Mouse (Mus musculus): ENCODE data around the gene Rpa3. TPM values are rescaled to one million over a fixed set of nuclear protein-coding genes. Genes with fewer than 3 reads are reported as not detected.

Rpa3 gene
- 78.5 and 83.2 TPM in 2 replicates for polyA plus RNA-seq (2015; fragmentation: Nextera tagmentation; extraction: Ambion mirVana)

GRCm38 (mm10) chr6:8259004-8259666 is at the start of gene Rpa3, which contains the start of the genes Umad1 and Gm45062:
Rpa3 (minus strand) TSS chr6:8259173.
Umad1 (plus strand) TSS chr6:8259288.
Gm45062 (plus strand) TSS chr6:8259450.
- 0 out of 2 replicates have a peak, but pooled peaks cover 5% of the 10 kb centered on the region for H3K36me3 ChIP-seq (ENCODE audit: control insufficient read depth, insufficient read depth)
- WGBS: under 1% methylated on average over 64 of the region's 64 CpGs
- TF ChIP-seq CTCF (IDR thresholded peaks at IDR 0.05; ENCODE audit: low read depth): no peak
- peak within 1 kb of the TSS; percentile 90 for H3K4me2 ChIP-seq (replicated peaks; ENCODE audit: low read depth)
- no peaks in the 10 kb centered on the region for H3K9me3 ChIP-seq (ENCODE audit: control insufficient read depth)
- ATAC-seq: peak; percentile 100
- no peaks in the 10 kb centered on the region for H3K27me3 ChIP-seq (replicated peaks; ENCODE audit: control insufficient read depth, insufficient read depth, low read length)
- peak within 1 kb of the TSS; percentile 81 for H3K9ac ChIP-seq (ENCODE audit: low read depth, low read length)
- peak within 1 kb of the TSS; percentile 82 for H3K27ac ChIP-seq (ENCODE audit: low read depth, low read length)
- no peaks in the 10 kb centered on the region for H3K4me1 ChIP-seq (replicated peaks; ENCODE audit: control insufficient read depth, insufficient read depth, low read length)
- H3K4me3 ChIP-seq (ENCODE audit: low read depth, low read length): peak within 1 kb of the TSS; percentile 93

GRCm38 (mm10) chr6:8307878-8308775 is 49.2 kb upstream of the Rpa3 start:
- no peaks in the 10 kb centered on the region for H3K27me3 ChIP-seq (replicated peaks; ENCODE audit: control insufficient read depth, insufficient read depth, low read length)
- no peak overlapping the region for H3K27ac ChIP-seq (ENCODE audit: low read depth, low read length)
- H3K4me3 ChIP-seq (ENCODE audit: low read depth, low read length): no peak overlapping the region
- WGBS: 80% methylated on average over 6 of the region's 6 CpGs
- no peaks in the 10 kb centered on the region for H3K4me1 ChIP-seq (replicated peaks; ENCODE audit: control insufficient read depth, insufficient read depth, low read length)
- no peaks in the 10 kb centered on the region for H3K9me3 ChIP-seq (ENCODE audit: control insufficient read depth)
- H3K36me3 ChIP-seq (ENCODE audit: control insufficient read depth, insufficient read depth): no peaks in the 10 kb centered on the region
- H3K4me2 ChIP-seq (replicated peaks; ENCODE audit: low read depth): no peak overlapping the region
- no peak overlapping the region for H3K9ac ChIP-seq (ENCODE audit: low read depth, low read length)
- ATAC-seq: no peak
- no peak for TF ChIP-seq CTCF (IDR thresholded peaks at IDR 0.05; ENCODE audit: low read depth)

- no peak overlapping the region for H3K9ac ChIP-seq (ENCODE audit: low read depth, low read length)
- no peak for ATAC-seq
- no peak overlapping the region for H3K4me2 ChIP-seq (replicated peaks; ENCODE audit: low read depth)
- no peak overlapping the region for H3K4me3 ChIP-seq (ENCODE audit: low read depth, low read length)
- WGBS: 80% methylated on average over 6 of the region's 6 CpGs
- H3K36me3 ChIP-seq (ENCODE audit: control insufficient read depth, insufficient read depth): no peaks in the 10 kb centered on the region
- H3K4me1 ChIP-seq (replicated peaks; ENCODE audit: control insufficient read depth, insufficient read depth, low read length): no peaks in the 10 kb centered on the region
- H3K27ac ChIP-seq (ENCODE audit: low read depth, low read length): no peak overlapping the region
- no peaks in the 10 kb centered on the region for H3K27me3 ChIP-seq (replicated peaks; ENCODE audit: control insufficient read depth, insufficient read depth, low read length)
- H3K9me3 ChIP-seq (ENCODE audit: control insufficient read depth): no peaks in the 10 kb centered on the region
- TF ChIP-seq CTCF (IDR thresholded peaks at IDR 0.05; ENCODE audit: low read depth): no peak
Measured at GRCm38 (mm10) chr6:8299066-8299863, 40.3 kb upstream of the Rpa3 start.

GRCm38 (mm10) chr6:8294048-8294784 is 35.2 kb upstream of the Rpa3 start:
- 84% methylated on average over 4 of the region's 4 CpGs for WGBS

GRCm38 (mm10) chr6:8288755-8289580 is 30.0 kb upstream of the Rpa3 start:
- ATAC-seq: no peak
- no peaks in the 10 kb centered on the region for H3K4me1 ChIP-seq (replicated peaks; ENCODE audit: control insufficient read depth, insufficient read depth, low read length)
- H3K4me2 ChIP-seq (replicated peaks; ENCODE audit: low read depth): no peak overlapping the region
- no peak overlapping the region for H3K4me3 ChIP-seq (ENCODE audit: low read depth, low read length)
- no peak for TF ChIP-seq CTCF (IDR thresholded peaks at IDR 0.05; ENCODE audit: low read depth)
- H3K27ac ChIP-seq (ENCODE audit: low read depth, low read length): no peak overlapping the region
- H3K36me3 ChIP-seq (ENCODE audit: control insufficient read depth, insufficient read depth): no peaks in the 10 kb centered on the region
- H3K9me3 ChIP-seq (ENCODE audit: control insufficient read depth): no peaks in the 10 kb centered on the region
- H3K9ac ChIP-seq (ENCODE audit: low read depth, low read length): no peak overlapping the region
- no peaks in the 10 kb centered on the region for H3K27me3 ChIP-seq (replicated peaks; ENCODE audit: control insufficient read depth, insufficient read depth, low read length)
- WGBS: 88% methylated on average over 4 of the region's 4 CpGs

More at GRCm38 (mm10) chr6:8294048-8294784, 35.2 kb upstream of the Rpa3 start:
- no peaks in the 10 kb centered on the region for H3K36me3 ChIP-seq (ENCODE audit: control insufficient read depth, insufficient read depth)
- H3K4me2 ChIP-seq (replicated peaks; ENCODE audit: low read depth): no peak overlapping the region
- H3K4me1 ChIP-seq (replicated peaks; ENCODE audit: control insufficient read depth, insufficient read depth, low read length): no peaks in the 10 kb centered on the region
- H3K27me3 ChIP-seq (replicated peaks; ENCODE audit: control insufficient read depth, insufficient read depth, low read length): no peaks in the 10 kb centered on the region
- H3K4me3 ChIP-seq (ENCODE audit: low read depth, low read length): no peak overlapping the region
- H3K27ac ChIP-seq (ENCODE audit: low read depth, low read length): no peak overlapping the region
- no peak for ATAC-seq
- no peaks in the 10 kb centered on the region for H3K9me3 ChIP-seq (ENCODE audit: control insufficient read depth)
- TF ChIP-seq CTCF (IDR thresholded peaks at IDR 0.05; ENCODE audit: low read depth): no peak
- no peak overlapping the region for H3K9ac ChIP-seq (ENCODE audit: low read depth, low read length)

Data from intestine, postnatal 0 days (tissue).